Mouse (Mus musculus): ENCODE results near the gene Olfr1426. TPM values are rescaled to one million over a fixed set of nuclear protein-coding genes. Genes with fewer than 3 reads are reported as not detected.
A peak's percentile ranks its signal among the peaks of the same experiment; 100 is the strongest.
"Not testable (repeated sequence)": the region's sequence is repeated elsewhere in the genome, so short reads cannot be mapped to it uniquely, and the experiment has no call there.

Gene Olfr1426
- not detected in 2 replicates for polyA plus RNA-seq (2015; fragmentation: Nextera tagmentation; extraction: Ambion mirVana)

- no peak within 1 kb of the TSS for H3K4me3 ChIP-seq (ENCODE audit: low read length)
- no peaks in the 10 kb centered on the region for H3K9me3 ChIP-seq (ENCODE audit: control insufficient read depth, low read length)
- no peak within 1 kb of the TSS for H3K9ac ChIP-seq (ENCODE audit: low read length)
- H3K4me1 ChIP-seq (replicated peaks; ENCODE audit: control insufficient read depth, insufficient read depth, low read length), result no peaks in the 10 kb centered on the region
- no peaks in the 10 kb centered on the region for H3K36me3 ChIP-seq (ENCODE audit: control insufficient read depth, insufficient read depth, low read length)
- H3K27me3 ChIP-seq (ENCODE audit: control insufficient read depth, insufficient read depth, low read depth, low read length), result no peaks in the 10 kb centered on the region
- H3K4me2 ChIP-seq (ENCODE audit: low read depth, low read length), result no peak within 1 kb of the TSS
- 73% methylated on average over 1 of the region's 1 CpGs for WGBS
- H3K27ac ChIP-seq (ENCODE audit: low read length), result no peak within 1 kb of the TSS
- ATAC-seq (ENCODE audit: low read depth), result no peak
Measured at GRCm38 (mm10) chr19:12091913-12092312, at the start of gene Olfr1426. Gene Olfr1426 (minus strand): TSS chr19:12092013.

GRCm38 (mm10) chr19:12134289-12134688, 42.5 kb upstream of the Olfr1426 start:
- Histone ChIP-seq H3K4me3 (ENCODE audit: low read length) (no peak overlapping the region), H3K9me3 (ENCODE audit: control insufficient read depth, low read length) (no peaks in the 10 kb centered on the region), H3K9ac (ENCODE audit: low read length) (no peak overlapping the region), H3K27me3 (ENCODE audit: control insufficient read depth, insufficient read depth, low read depth, low read length) (no peaks in the 10 kb centered on the region), H3K4me1 (replicated peaks; ENCODE audit: control insufficient read depth, insufficient read depth, low read length) (no peaks in the 10 kb centered on the region), H3K27ac (ENCODE audit: low read length) (no peak overlapping the region), H3K36me3 (ENCODE audit: control insufficient read depth, insufficient read depth, low read length) (no peaks in the 10 kb centered on the region), H3K4me2 (ENCODE audit: low read depth, low read length) (no peak overlapping the region)
- WGBS, result 27% methylated on average over 2 of the region's 2 CpGs
- peak; percentile 47; the same call in 1 of the 2 replicates for ATAC-seq (ENCODE audit: low read depth)

- no peak for ATAC-seq (ENCODE audit: low read depth)
- Histone ChIP-seq H3K36me3 (ENCODE audit: control insufficient read depth, insufficient read depth, low read length) (no peaks in the 10 kb centered on the region), H3K4me3 (ENCODE audit: low read length) (no peak within 1 kb of the TSS), H3K27me3 (ENCODE audit: control insufficient read depth, insufficient read depth, low read depth, low read length) (no peaks in the 10 kb centered on the region), H3K9ac (ENCODE audit: low read length) (no peak within 1 kb of the TSS), H3K4me1 (replicated peaks; ENCODE audit: control insufficient read depth, insufficient read depth, low read length) (no peaks in the 10 kb centered on the region), H3K27ac (ENCODE audit: low read length) (no peak within 1 kb of the TSS), H3K9me3 (ENCODE audit: control insufficient read depth, low read length) (no peaks in the 10 kb centered on the region), H3K4me2 (ENCODE audit: low read depth, low read length) (no peak within 1 kb of the TSS)
- WGBS, result 72% methylated on average over 3 of the region's 3 CpGs
Measured at GRCm38 (mm10) chr19:12123103-12123502, 31.3 kb upstream of the Olfr1426 start, which contains the start of gene Olfr76. Gene Olfr76 (minus strand): TSS chr19:12123203.

GRCm38 (mm10) chr19:12116464-12116863, 24.7 kb upstream of the Olfr1426 start:
- Histone ChIP-seq H3K4me1 (replicated peaks; ENCODE audit: control insufficient read depth, insufficient read depth, low read length) (no peaks in the 10 kb centered on the region), H3K4me2 (ENCODE audit: low read depth, low read length) (no peak overlapping the region), H3K9me3 (ENCODE audit: control insufficient read depth, low read length) (no peaks in the 10 kb centered on the region), H3K27me3 (ENCODE audit: control insufficient read depth, insufficient read depth, low read depth, low read length) (no peaks in the 10 kb centered on the region), H3K9ac (ENCODE audit: low read length) (no peak overlapping the region), H3K36me3 (ENCODE audit: control insufficient read depth, insufficient read depth, low read length) (no peaks in the 10 kb centered on the region), H3K4me3 (ENCODE audit: low read length) (no peak overlapping the region), H3K27ac (ENCODE audit: low read length) (no peak overlapping the region)
- ATAC-seq (ENCODE audit: low read depth), result no peak
- WGBS, result 82% methylated on average over 3 of the region's 3 CpGs

GRCm38 (mm10) chr19:12115797-12116196, 24.0 kb upstream of the Olfr1426 start, which contains the start of gene Olfr1428:
Gene Olfr1428 (minus strand): TSS chr19:12115897.
- no peak for ATAC-seq (ENCODE audit: low read depth)
- whole genome bisulfite sequencing, result 65% methylated on average over 1 of the region's 1 CpGs
- Histone ChIP-seq H3K4me2 (ENCODE audit: low read depth, low read length) (no peak within 1 kb of the TSS), H3K9me3 (ENCODE audit: control insufficient read depth, low read length) (no peaks in the 10 kb centered on the region), H3K9ac (ENCODE audit: low read length) (no peak within 1 kb of the TSS), H3K36me3 (ENCODE audit: control insufficient read depth, insufficient read depth, low read length) (no peaks in the 10 kb centered on the region), H3K27ac (ENCODE audit: low read length) (no peak within 1 kb of the TSS), H3K27me3 (ENCODE audit: control insufficient read depth, insufficient read depth, low read depth, low read length) (no peaks in the 10 kb centered on the region), H3K4me3 (ENCODE audit: low read length) (no peak within 1 kb of the TSS), H3K4me1 (replicated peaks; ENCODE audit: control insufficient read depth, insufficient read depth, low read length) (no peaks in the 10 kb centered on the region)

- Histone ChIP-seq H3K4me2 (ENCODE audit: low read depth, low read length) (no peak overlapping the region), H3K36me3 (ENCODE audit: control insufficient read depth, insufficient read depth, low read length) (no peaks in the 10 kb centered on the region), H3K9me3 (ENCODE audit: control insufficient read depth, low read length) (no peaks in the 10 kb centered on the region), H3K27ac (ENCODE audit: low read length) (no peak overlapping the region), H3K27me3 (ENCODE audit: control insufficient read depth, insufficient read depth, low read depth, low read length) (no peaks in the 10 kb centered on the region), H3K9ac (ENCODE audit: low read length) (no peak overlapping the region), H3K4me1 (replicated peaks; ENCODE audit: control insufficient read depth, insufficient read depth, low read length) (no peaks in the 10 kb centered on the region), H3K4me3 (ENCODE audit: low read length) (no peak overlapping the region)
- 56% methylated on average over 1 of the region's 1 CpGs for WGBS
- ATAC-seq (ENCODE audit: low read depth), result no peak
Measured at GRCm38 (mm10) chr19:12113807-12114206, 22.0 kb upstream of the Olfr1426 start.

GRCm38 (mm10) chr19:12104541-12104940, 12.7 kb upstream of the Olfr1426 start:
- 55% methylated on average over 1 of the region's 1 CpGs for WGBS
- Histone ChIP-seq H3K27me3 (ENCODE audit: control insufficient read depth, insufficient read depth, low read depth, low read length) (no peaks in the 10 kb centered on the region), H3K4me2 (ENCODE audit: low read depth, low read length) (no peak overlapping the region), H3K9me3 (ENCODE audit: control insufficient read depth, low read length) (no peaks in the 10 kb centered on the region), H3K4me3 (ENCODE audit: low read length) (no peak overlapping the region), H3K36me3 (ENCODE audit: control insufficient read depth, insufficient read depth, low read length) (no peaks in the 10 kb centered on the region), H3K4me1 (replicated peaks; ENCODE audit: control insufficient read depth, insufficient read depth, low read length) (0 out of 2 replicates have a peak, but pooled peaks cover 3% of the 10 kb centered on the region), H3K9ac (ENCODE audit: low read length) (no peak overlapping the region), H3K27ac (ENCODE audit: low read length) (no peak overlapping the region)
- no peak for ATAC-seq (ENCODE audit: low read depth)

- Histone ChIP-seq H3K9me3 (ENCODE audit: control insufficient read depth, low read length) (no peaks in the 10 kb centered on the region), H3K36me3 (ENCODE audit: control insufficient read depth, insufficient read depth, low read length) (no peaks in the 10 kb centered on the region), H3K9ac (ENCODE audit: low read length) (no peak within 1 kb of the TSS), H3K27ac (ENCODE audit: low read length) (no peak within 1 kb of the TSS), H3K4me3 (ENCODE audit: low read length) (no peak within 1 kb of the TSS), H3K27me3 (ENCODE audit: control insufficient read depth, insufficient read depth, low read depth, low read length) (no peaks in the 10 kb centered on the region), H3K4me2 (ENCODE audit: low read depth, low read length) (no peak within 1 kb of the TSS), H3K4me1 (replicated peaks; ENCODE audit: control insufficient read depth, insufficient read depth, low read length) (0 out of 2 replicates have a peak, but pooled peaks cover 3% of the 10 kb centered on the region)
- WGBS, result 96% methylated on average over 2 of the region's 2 CpGs
- no peak for ATAC-seq (ENCODE audit: low read depth)
Measured at GRCm38 (mm10) chr19:12103234-12103633, 11.4 kb upstream of the Olfr1426 start, which contains the start of gene Olfr1427. Gene Olfr1427 (minus strand): TSS chr19:12103334.

- not testable (repeated sequence) for H3K27me3 ChIP-seq (ENCODE audit: control insufficient read depth, insufficient read depth, low read depth, low read length); H3K4me1 ChIP-seq (replicated peaks; ENCODE audit: control insufficient read depth, insufficient read depth, low read length); ATAC-seq (ENCODE audit: low read depth); H3K27ac ChIP-seq (ENCODE audit: low read length); H3K4me2 ChIP-seq (ENCODE audit: low read depth, low read length); H3K9me3 ChIP-seq (ENCODE audit: control insufficient read depth, low read length); H3K9ac ChIP-seq (ENCODE audit: low read length); H3K36me3 ChIP-seq (ENCODE audit: control insufficient read depth, insufficient read depth, low read length); H3K4me3 ChIP-seq (ENCODE audit: low read length)
- 74% methylated on average over 4 of the region's 4 CpGs for WGBS
Measured at GRCm38 (mm10) chr19:12077631-12078030, 14.2 kb downstream of the Olfr1426 start, which contains the start of gene Olfr1425. Gene Olfr1425 (minus strand): TSS chr19:12077731.

GRCm38 (mm10) chr19:12069546-12069945, 22.3 kb downstream of the Olfr1426 start:
- not testable (repeated sequence) for H3K27me3 ChIP-seq (ENCODE audit: control insufficient read depth, insufficient read depth, low read depth, low read length); H3K27ac ChIP-seq (ENCODE audit: low read length); H3K9ac ChIP-seq (ENCODE audit: low read length); H3K4me2 ChIP-seq (ENCODE audit: low read depth, low read length); H3K9me3 ChIP-seq (ENCODE audit: control insufficient read depth, low read length); H3K4me1 ChIP-seq (replicated peaks; ENCODE audit: control insufficient read depth, insufficient read depth, low read length); H3K4me3 ChIP-seq (ENCODE audit: low read length); ATAC-seq (ENCODE audit: low read depth); H3K36me3 ChIP-seq (ENCODE audit: control insufficient read depth, insufficient read depth, low read length)
- WGBS, result 75% methylated on average over 1 of the region's 1 CpGs

Measured in lung, embryonic 16.5 days (tissue).